Mouse (Mus musculus) erythroblast, embryonic 14.5 days (primary cell): ENCODE measurements around the gene Gjb3. TPM values are rescaled to one million over a fixed set of nuclear protein-coding genes. Genes with fewer than 3 reads are reported as not detected.

Experiments used
- H3K27me3 ChIP-seq: 2 replicates; pipeline ENCODE4 v1.6.1; 2012; ENCODE audit warnings: inconsistent platforms; ENCODE audit not compliant: control insufficient read depth
- H3K36me3 ChIP-seq: 2 replicates; pipeline ENCODE4 v1.6.1; 2012; ENCODE audit warnings: mild to moderate bottlenecking, inconsistent platforms; ENCODE audit not compliant: control insufficient read depth
- H3K4me1 ChIP-seq: 2 replicates; pipeline ENCODE4 v1.6.1; 2012; ENCODE audit warnings: inconsistent platforms; ENCODE audit not compliant: control insufficient read depth
- H3K4me3 ChIP-seq: replicated peaks from 2 replicates; pipeline ENCODE3; 2012; ENCODE audit warnings: moderate library complexity, mild to moderate bottlenecking, inconsistent platforms
- H3K9me3 ChIP-seq: 2 replicates; pipeline ENCODE4 v1.6.1; 2012; ENCODE audit warnings: low read length, inconsistent platforms, mixed read lengths; ENCODE audit not compliant: control insufficient read depth
- GATA1 ChIP-seq: IDR thresholded peaks from 2 replicates; pipeline ENCODE4 v1.6.1; 2012; ENCODE audit warnings: low read length, inconsistent platforms, mixed read lengths
- TAL1 ChIP-seq: IDR thresholded peaks from 3 replicates; pipeline ENCODE4 v1.6.1; 2012; ENCODE audit warnings: low read length, inconsistent platforms, mixed read lengths
- polyA plus RNA-seq: library from polyadenylated mRNA; stranded (reverse); fragments of >175 nt; gene quantifications from 2 replicates; pipeline ENCODE4 v1.2.3, GENCODE M21; 2012

Gjb3 gene
- polyA plus RNA-seq, 1 experiment = not detected

DNA sequence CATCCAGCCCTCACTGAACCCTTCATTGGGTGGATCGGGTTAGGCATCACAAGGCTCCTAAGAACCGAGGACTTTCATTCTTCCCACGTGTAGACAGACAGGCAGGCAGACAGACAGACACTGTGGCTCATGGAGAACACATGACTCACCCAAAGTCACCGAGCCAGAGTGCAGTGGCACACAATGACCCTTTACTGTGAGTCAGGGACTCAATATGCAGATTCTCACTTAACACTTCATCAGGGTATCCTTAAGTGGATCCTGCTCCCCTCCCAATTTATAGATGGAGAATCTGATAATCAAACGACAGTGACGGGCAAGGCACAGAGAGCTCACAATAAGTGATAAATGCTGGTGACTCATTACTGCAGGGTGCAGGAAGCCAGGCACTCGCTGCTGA lies 3.4 kb downstream of the Gjb3 start:
- Histone ChIP-seq H3K36me3 (no peaks in the 10 kb centered on the region), H3K4me1 (no peaks in the 10 kb centered on the region), H3K9me3 (no peaks in the 10 kb centered on the region), H3K4me3 (no peak overlapping the region), H3K27me3 (peaks cover 42% of the 10 kb centered on the region)
- TF ChIP-seq GATA1 (no peak), TAL1 (no peak)

DNA sequence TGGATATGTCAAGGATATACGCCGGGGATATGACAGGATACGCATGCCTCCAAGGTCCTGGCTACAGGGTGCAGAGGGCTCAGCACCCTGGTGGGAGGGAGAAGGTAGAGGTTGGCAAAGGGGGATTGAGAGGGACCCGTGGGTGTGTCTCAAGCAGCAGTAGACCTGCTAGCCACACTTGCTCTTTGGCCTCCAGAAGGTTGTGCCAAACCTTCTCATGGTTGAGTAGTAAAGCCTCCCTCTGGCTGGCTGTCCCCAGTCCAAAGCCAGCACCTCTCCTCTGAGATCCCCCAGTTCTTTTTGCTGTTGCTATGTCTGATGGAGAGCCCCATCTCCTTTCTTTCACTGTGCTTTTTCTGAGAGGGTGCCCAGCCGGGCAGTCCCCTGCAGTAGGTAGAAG lies 5.4 kb downstream of the Gjb3 start:
- TF ChIP-seq GATA1 (no peak), TAL1 (no peak)
- no peaks in the 10 kb centered on the region for H3K36me3 ChIP-seq
- H3K9me3 ChIP-seq = no peaks in the 10 kb centered on the region
- H3K4me3 ChIP-seq = no peak overlapping the region
- no peaks in the 10 kb centered on the region for H3K4me1 ChIP-seq
- peaks cover 24% of the 10 kb centered on the region for H3K27me3 ChIP-seq

DNA sequence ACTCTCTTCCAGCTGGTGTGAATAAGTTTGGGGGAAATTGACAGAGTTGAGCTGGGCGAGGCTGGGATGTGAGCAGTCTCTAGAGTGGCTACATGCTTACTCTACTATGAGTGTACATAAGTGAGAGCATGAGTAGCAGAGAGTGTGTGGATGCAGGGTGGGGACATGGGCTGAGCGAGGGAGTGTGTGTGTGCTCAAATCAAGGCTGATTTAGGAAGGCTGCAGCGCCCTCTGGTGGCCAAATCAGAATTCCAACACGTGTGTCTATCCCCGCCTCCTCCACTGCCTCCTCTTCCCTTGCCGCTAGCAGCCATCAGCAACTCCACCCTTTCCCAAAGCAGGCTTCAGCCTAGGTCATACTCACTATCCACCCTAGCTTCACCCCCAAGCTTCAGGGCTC lies 5.9 kb downstream of the Gjb3 start:
- Histone ChIP-seq H3K9me3 (no peaks in the 10 kb centered on the region), H3K4me3 (no peak overlapping the region), H3K36me3 (no peaks in the 10 kb centered on the region), H3K27me3 (peaks cover 18% of the 10 kb centered on the region), H3K4me1 (no peaks in the 10 kb centered on the region)
- TF ChIP-seq TAL1 (no peak), GATA1 (no peak)

DNA sequence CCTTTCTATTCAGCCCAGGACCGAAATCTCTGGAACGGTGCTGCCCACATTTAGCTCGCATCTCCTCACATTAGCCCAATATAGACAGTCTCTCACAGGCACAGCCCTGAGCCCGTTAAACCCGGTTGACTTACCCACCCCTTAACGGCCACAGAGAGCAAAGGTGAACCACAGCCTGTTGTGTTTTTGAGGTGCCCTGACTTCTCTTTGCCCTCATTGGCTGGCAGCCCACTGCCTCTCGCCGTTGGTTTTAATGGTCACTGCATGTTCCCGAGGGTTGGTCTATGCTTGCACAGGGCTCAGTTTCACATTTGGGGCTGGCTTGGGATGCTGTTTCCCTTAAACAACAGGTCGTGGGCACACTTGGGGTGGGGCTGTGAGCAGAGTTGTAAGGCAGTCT lies 6.3 kb downstream of the Gjb3 start:
- H3K4me3 ChIP-seq = no peak overlapping the region
- peaks cover 14% of the 10 kb centered on the region for H3K27me3 ChIP-seq
- no peaks in the 10 kb centered on the region for H3K36me3 ChIP-seq
- TF ChIP-seq GATA1 = no peak
- no peak for TF ChIP-seq TAL1
- no peaks in the 10 kb centered on the region for H3K9me3 ChIP-seq
- no peaks in the 10 kb centered on the region for H3K4me1 ChIP-seq

DNA sequence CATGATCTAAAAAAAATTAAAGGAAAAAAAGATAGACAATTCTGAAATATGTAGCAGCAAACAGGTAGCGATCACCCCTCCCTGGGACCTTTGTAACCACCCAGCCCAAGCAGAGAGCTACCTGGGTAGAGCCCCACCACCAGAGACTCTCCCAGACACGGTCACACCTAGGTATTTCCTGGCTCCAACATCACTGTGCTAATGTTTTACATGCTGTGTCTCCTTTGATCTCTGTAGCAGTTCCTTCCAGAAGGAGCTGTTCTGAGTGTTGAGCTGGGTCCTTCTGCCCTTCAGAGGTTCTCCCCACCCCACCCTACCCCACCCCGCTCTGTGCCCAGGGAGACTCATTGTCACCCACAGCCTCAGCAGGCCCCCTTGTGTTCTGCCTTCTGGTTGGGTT lies 7.0 kb downstream of the Gjb3 start:
- TF ChIP-seq TAL1 = no peak
- Histone ChIP-seq H3K4me1 (no peaks in the 10 kb centered on the region), H3K4me3 (no peak overlapping the region), H3K9me3 (no peaks in the 10 kb centered on the region), H3K27me3 (peaks cover 10% of the 10 kb centered on the region), H3K36me3 (no peaks in the 10 kb centered on the region)

DNA sequence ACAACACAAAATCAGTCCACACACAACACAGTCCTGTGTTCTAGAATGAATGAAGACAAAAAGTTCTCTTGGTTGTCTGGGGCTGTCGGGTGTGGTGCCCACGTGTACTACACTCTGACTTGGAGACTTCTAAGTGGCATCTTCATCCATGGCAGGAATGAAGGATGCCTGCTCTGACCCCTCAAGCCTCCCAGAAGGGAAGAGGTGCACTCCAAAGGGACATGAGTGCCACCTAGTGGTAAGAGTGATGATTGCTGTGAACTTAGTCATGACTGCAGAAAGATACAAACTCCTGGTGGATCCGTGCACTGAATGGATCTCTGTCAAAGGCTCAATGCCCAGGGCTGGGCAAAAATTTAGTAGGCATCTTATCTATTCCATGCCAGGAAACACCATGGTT lies 11.0 kb downstream of the Gjb3 start:
- H3K9me3 ChIP-seq = no peaks in the 10 kb centered on the region
- TF ChIP-seq GATA1 = no peak
- no peak overlapping the region for H3K4me3 ChIP-seq
- no peaks in the 10 kb centered on the region for H3K36me3 ChIP-seq
- H3K4me1 ChIP-seq = no peaks in the 10 kb centered on the region
- H3K27me3 ChIP-seq = no peaks in the 10 kb centered on the region

DNA sequence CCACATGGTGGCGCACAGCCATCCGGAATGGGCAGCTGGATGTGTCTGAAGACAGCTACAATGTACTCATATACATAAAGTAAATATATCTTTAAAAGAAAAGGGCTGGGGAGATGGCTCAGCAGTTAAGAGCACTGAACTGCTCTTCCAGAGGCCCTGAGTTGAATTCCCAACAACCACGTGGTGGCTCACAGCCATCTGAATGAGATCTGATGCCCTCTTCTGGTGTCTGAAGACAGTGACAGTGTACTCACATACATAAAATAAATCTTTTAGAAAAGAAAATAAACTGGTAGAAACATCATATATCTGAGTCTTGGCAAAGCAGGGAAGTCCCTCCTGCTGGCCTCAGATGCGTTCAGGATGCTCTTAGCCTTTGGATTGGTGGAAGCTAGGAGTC lies 13.5 kb downstream of the Gjb3 start:
- TF ChIP-seq TAL1 (no peak), GATA1 (no peak)
- Histone ChIP-seq H3K9me3 (no peaks in the 10 kb centered on the region), H3K4me3 (no peak overlapping the region), H3K4me1 (peaks cover 3% of the 10 kb centered on the region), H3K36me3 (no peaks in the 10 kb centered on the region), H3K27me3 (peaks cover 18% of the 10 kb centered on the region)

DNA sequence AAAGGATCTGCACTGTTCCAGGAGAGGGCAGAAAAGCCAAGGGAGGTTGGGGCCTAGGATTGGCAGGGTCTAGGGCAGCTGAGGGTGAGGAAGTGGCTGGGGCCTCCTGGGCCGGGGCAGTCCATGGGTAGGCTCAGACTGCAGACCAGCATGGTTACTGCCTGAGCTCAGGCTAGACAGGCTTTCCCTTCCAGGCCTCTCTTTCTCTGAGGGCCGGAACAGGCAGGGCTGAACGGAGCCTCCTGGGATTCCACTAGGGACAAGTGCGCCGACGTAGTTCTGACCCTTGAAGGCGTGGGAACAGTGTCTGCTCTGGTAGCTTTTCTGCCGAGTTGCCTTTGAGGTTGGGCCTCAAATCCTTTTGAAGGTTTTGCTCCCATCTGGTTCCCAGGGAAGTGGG lies 14.9 kb downstream of the Gjb3 start:
- peaks cover 3% of the 10 kb centered on the region for H3K4me1 ChIP-seq
- peaks cover 24% of the 10 kb centered on the region for H3K27me3 ChIP-seq
- H3K9me3 ChIP-seq = no peaks in the 10 kb centered on the region

DNA sequence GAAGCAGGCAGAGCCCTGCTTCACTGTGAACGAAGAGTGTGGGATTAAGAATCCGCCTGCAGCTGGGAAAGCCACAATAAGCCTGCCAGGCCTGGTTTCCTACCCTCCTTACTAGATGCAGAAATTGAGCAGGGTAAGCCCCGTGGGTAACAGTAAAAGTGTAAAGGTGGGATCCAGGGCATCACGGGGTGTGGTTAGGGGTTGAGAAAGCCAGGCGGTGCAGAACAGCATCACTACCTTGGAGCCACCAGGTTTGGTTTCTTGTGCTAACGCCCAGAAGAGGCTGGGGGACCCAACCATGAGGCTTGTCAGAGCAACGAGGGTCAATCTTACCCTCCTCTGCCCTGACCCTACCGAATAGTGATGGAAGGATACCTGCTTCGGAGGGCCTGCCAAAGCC lies 16.1 kb downstream of the Gjb3 start:
- Histone ChIP-seq H3K36me3 (no peaks in the 10 kb centered on the region), H3K9me3 (no peaks in the 10 kb centered on the region), H3K4me1 (peaks cover 3% of the 10 kb centered on the region), H3K4me3 (no peak overlapping the region), H3K27me3 (peaks cover 24% of the 10 kb centered on the region)
- TF ChIP-seq GATA1 (no peak), TAL1 (no peak)

More for the DNA sequence above, 14.9 kb downstream of the Gjb3 start:
- no peak overlapping the region for H3K4me3 ChIP-seq
- H3K36me3 ChIP-seq = no peaks in the 10 kb centered on the region
- TF ChIP-seq GATA1 = no peak
- no peak for TF ChIP-seq TAL1

DNA sequence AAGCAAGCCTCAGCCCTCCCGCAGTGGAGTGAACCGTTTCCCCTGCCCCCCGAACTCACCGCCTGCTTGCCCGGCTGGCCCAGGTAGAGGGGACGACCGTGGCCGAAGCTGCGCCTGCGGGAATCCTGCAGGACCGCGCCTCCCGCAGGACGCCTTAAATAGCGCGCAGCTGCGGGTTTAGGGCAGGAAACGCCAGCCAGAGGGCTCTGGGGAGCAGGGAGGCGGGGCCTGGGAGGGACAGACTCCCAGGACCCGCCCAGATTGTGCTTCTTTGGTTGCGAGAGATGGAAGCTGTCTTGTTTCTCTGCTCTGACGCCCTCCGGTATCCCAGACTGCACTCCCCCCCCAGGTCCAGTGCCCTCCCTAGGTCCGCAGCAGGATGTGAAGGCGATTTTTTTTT lies 16.8 kb downstream of the Gjb3 start, which contains the start of gene Gja4:
Gja4 (minus strand) TSS at position 179 of the 400 bp plus-strand sequence.
- Histone ChIP-seq H3K36me3 (no peaks in the 10 kb centered on the region), H3K4me1 (peaks cover 3% of the 10 kb centered on the region), H3K27me3 (peaks cover 24% of the 10 kb centered on the region), H3K9me3 (no peaks in the 10 kb centered on the region), H3K4me3 (no peak within 1 kb of the TSS)
- TF ChIP-seq GATA1 (no peak), TAL1 (no peak)
